Mouse (Mus musculus): ENCODE results near the gene Gm16503.
A peak's percentile ranks its signal among the peaks of the same experiment; 100 is the strongest.
"Not testable (repeated sequence)": the region's sequence is repeated elsewhere in the genome, so short reads cannot be mapped to it uniquely, and the experiment has no call there.

Gm16503 gene

DNA sequence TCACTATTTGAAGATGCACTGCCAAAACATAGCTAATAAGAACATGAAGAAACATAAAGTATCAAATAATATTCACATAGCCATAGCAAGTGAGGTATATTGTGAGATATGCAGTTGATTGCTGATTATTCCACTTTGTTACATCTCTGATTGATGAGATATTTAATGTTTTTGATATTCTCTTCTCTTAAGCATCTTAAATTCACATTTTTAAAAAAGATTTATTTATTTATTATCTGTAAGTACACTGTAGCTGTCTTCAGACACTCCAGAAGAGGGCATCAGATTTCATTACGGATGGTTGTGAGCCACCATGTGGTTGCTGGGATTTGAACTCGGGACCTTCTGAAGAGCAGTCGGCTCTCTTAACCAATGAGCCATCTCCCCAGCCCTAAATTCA lies at the start of gene Gm16503:
TSS of gene Gm16503 (plus strand) at position 301 of the 400 bp plus-strand sequence.
- not testable (repeated sequence) for DNase-seq (ENCODE audit: low spot score)

DNA sequence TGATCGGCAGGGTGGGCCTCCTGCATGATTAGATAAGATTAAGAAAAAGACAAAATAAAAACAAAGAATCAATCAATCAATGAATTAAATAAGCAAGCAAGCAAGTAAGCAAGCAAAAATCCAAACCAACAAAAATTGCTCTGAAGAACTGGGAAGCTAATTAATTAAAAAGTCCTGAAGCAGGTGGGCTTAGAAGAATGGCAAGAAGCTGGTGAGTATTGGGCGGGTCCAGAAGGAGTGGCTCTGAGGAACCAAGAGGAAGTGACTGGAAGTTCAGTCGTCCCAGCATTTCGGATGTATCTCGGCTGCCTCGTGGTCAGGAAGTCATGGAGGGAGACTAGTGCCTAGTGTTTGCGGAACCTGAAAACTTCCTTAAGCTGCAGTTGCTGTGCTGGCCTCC lies 47.9 kb upstream of the Gm16503 start, which contains the start of gene Zfp982:
TSS of gene Zfp982 (plus strand) at position 301 of the 400 bp plus-strand sequence.
- DNase-seq (ENCODE audit: low spot score) = not testable (repeated sequence)

DNA sequence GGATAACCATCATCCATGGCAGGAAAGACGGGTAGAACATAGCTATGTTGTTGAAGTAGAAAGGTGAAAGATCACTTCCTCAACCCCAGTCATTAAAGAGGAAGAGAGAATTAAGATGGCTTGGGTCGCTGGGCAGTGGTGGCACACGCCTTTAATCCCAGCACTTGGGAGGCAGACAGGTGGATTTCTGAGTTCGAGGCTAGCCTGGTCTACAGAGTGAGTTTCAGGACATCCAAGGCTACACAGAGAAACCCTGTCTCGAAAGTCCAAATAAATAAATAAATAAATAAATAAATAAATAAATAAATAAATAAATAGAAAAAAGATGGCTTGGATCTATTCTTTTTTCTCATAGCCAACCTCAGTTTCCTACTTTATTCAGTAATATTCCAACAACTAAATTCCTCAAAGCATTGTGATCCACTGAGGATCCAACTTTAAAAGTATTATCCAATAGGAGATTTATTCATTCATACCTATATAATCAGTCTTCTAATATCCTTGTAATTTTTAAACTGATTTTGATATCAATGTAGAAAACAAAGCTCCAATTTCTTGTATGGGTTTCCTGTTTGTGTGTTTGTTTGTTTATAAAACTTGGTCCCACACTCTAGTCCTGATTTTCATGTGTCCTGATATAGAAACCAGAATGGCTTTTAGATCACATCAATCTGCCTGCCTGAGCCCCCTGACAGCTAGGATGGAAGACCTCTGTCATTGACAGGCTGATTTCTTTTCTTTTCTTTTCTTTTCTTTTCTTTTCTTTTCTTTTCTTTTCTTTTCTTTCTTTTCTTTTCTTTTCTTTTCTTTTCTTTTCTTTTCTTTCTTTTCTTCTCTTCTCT lies 41.0 kb upstream of the Gm16503 start:
- not testable (repeated sequence) for DNase-seq (ENCODE audit: low spot score)

DNA sequence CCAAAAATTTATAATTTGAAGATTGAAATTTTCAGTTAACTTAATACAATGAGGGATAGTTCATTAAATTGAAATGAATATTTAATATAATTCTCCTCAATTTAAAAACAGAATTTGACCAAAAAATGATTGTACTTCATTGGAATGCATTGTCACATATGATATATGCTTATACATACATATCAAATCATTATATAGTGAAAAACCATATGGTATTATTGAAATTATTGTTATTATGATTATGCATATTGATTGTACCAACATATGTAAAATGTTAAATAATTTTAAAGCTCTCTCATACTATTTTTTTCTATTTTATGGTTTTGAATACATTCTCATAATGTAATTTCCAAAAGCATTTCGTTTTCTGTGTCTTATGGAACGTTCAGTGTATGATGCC lies 30.8 kb upstream of the Gm16503 start:
- DNase-seq (ENCODE audit: low spot score) = no peak

DNA sequence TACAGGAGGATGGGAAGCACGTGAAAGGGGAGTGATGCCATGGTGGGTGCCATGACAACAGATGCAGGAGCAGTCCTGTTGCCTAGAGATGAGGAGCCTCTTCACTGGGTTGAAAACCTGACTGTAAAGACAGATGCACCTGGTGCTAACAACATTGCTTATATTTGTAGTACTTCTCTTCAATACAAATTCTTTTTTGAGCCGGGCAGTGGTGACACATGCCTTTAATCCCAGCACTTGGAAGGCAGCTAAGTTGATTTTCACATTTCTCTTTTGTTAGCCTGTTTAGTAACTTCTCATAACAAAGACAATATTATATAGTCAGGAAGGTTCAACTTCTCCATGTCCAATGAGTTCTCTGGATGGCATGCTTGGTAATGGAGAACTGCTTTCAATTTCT lies 21.0 kb upstream of the Gm16503 start:
- DNase-seq (ENCODE audit: low spot score) = no peak

DNA sequence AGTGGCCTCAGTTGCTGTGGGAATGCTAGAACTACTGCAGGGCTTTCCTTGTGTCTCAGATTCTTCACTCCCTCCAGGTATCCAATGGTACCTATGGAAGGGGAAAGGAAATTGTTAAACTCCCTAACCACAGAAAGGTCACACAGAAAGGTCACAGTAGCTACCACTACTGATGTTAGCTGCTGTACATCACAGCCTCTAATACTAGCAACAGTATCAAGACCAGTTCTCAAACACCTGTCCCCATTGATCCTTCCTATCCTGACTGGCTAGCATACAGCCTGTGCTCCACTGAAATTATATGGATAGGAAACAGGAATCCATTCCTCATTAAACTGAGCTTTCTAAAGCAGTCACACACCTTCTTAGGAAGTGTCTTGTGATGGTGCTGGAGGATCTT lies 19.9 kb upstream of the Gm16503 start:
- no peak for DNase-seq (ENCODE audit: low spot score)

DNA sequence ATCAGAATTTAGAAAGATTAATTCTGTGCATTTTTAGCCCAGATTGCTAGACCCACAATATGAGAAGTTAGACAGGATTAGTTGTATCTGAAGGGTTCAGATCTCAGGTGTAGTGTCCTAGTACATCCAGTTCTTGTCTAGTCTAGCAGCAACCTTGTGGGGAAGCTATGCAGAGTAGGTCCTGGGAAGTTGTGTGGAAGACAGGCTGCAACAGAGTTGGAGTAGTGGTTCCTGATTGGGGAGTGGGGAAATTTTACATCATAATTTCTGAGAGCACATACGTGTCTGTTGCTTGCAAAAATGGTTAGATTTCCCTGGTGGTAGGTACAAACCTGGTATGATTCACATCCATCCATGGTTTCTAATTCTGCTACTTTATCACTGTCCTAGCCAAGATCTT lies 14.9 kb upstream of the Gm16503 start:
- DNase-seq (ENCODE audit: low spot score) = no peak

DNA sequence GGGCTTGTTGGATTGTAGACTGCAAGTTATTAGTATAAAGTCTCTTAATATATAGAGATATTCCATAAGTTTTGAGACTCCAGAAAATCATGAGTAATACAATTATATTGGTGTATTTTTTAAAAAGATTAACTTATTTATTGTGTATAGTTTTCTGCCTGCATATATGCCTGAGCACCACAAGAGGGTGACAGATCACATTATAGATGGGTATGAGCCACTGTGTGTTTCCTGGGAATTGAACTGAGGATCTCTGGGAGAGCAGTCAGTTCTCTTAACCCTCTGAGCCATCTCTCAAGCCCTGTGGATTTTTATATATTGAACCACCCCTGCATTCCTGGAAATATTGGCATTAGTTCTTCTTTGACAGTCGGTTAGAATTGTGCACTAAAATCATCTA lies 9.7 kb upstream of the Gm16503 start:
- DNase-seq (ENCODE audit: low spot score) = no peak

DNA sequence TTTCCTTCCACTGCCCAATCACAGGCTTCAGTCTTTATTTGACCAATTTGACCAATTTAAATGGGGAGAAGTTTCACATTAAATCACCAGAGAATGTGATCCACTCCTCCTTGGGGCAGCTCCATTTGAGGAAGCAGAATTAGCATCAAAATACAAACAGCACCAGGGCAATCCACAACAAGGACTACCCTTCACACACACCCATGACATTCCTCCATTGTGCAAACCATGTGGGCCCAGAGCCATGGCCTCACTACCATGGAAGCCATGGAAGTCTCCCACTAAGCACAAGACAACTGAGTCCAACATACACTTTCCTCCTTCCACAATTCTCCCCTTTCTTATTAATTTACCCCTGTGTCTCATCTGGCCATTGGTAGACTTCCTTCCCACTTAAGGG lies 4.1 kb upstream of the Gm16503 start:
- not testable (repeated sequence) for DNase-seq (ENCODE audit: low spot score)

DNA sequence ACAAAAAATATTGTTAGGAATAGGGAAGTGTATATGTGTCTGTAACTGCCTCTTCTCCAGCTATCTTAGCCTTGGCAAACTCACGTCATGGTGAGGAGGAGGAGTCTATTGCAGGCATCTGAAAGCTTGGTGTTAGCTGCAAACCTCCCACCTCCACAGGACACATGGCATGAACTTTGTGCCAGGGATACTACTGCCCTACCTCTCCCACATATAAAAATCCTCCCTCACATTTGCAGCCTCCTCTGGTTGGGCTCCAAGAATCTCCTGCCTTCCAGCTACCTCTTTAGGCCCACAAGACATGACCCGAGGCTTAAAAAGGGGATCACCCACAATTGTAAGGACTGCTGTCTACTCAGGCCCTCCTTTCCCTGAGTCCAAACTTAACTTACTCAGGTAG lies 2.3 kb upstream of the Gm16503 start:
- no peak for DNase-seq (ENCODE audit: low spot score)

DNA sequence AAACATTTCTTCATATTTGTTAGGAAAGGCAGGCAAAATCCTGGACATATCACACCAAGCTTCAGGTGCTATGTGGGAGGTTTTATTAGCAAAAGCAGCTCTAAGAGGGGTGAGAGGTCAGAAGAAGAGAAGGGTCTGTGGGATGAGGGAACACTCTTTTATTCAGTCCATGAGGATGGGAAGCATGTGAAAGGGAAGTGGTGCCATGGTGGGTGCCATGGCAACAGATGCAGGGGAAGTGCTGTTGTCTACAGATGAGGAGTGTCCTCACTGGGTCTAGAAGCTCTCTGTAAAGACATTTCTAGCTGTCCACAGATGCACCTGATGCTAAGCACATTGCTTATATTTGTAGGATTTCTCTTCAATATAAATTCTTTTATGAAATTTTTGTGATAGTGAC lies 1.1 kb downstream of the Gm16503 start:
- DNase-seq (ENCODE audit: low spot score) = no peak

DNA sequence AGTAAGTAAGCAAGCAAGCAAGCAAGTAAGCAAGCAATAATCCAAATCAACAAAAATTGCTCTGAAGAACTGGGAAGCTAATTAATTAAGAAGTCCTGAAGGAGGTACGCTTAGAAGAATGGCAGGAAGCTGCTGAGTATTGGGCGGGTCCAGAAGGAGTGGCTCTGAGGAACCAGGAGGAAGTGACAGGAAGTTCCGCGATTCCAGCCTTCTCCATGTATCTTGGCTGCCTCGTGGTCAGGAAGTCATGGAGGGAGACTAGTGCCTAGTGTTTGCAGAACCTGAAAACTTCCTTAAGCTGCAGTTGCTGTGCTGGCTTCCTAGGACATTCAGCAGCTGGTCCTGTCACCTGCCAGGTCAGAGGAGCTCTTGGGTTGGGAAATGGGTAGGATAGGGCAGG lies 13.1 kb downstream of the Gm16503 start, which contains the start of gene Zfp985:
TSS of gene Zfp985 (plus strand) at position 207 of the 400 bp plus-strand sequence.
- DNase-seq (ENCODE audit: low spot score) = peak; percentile 48

DNA sequence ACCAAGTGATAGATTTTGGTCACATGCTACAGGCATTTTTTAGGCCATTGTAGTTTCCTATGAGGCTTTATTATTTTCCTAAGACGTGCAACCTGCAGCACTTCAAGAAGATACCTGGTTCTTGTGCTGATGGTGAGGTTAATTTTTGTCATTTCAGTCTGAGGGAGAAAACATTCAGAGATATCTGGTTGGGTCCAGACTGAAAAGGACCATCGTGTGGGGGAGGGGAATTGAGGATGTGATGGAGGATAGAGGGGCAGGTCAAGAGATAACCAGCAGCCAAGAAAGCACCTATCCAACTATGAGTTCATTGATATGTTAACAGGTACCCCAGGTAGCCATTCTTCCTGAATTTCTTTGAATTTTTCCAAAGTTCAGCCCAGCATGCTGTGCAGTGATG lies 14.3 kb downstream of the Gm16503 start:
- DNase-seq (ENCODE audit: low spot score) = not testable (repeated sequence)

DNA sequence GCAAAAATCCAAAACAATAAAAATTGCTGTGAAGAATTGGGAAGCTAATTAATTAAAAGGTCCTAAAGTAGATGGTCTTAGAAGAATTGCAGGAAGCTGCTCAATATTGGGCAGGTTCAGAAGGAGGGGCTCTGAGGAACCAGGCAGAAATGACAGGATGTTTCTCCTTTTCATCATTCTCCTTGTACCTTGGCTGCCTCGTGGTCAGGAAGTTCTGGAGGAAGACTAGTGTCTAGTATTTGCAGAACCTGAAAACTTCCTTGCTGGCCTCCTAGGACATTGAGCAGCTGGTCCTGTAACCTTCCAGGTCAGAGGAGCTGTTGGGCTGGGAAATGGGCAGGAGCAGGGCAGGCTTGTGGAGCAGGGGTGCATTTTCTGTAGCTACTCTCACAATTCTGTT lies 16.9 kb downstream of the Gm16503 start:
- DNase-seq (ENCODE audit: low spot score) = not testable (repeated sequence)

DNA sequence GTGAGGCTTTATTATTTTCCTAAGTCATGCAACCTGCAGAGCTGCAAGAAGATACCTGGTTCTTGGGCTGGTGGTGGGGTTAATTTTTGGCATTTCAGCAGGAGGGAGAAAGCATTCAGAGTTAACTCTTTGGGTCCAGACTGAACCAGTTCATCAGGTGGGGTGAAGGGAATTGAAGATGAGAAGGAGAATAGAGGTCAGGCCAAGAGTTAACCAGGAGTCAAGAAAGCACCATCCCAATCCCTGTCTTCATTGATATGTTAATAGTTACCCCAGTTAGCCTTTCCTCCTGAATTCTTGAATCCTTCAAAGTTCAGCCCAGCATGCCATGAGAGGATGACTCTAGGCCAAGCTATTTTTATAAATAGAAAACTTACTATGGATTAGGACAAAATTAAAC lies 18.0 kb downstream of the Gm16503 start:
- not testable (repeated sequence) for DNase-seq (ENCODE audit: low spot score)

DNA sequence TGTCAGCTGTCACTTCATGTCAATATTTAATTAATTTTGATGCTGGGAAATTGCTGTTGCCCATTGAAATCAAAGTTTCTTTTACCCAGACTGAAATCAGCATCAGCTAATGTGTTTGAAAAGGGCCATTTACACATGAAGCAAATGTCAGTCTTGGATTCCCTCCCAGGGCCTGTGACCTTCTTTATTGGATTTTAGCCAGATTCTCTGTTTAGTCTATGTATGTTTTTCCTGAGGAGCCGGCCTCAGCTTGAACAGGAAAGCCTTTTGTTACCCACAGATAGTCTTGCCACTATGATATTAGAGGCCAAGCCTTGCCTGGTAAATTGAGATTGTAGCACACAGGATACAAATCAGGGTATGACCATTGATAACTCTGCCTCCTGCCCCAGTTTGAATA lies 19.1 kb downstream of the Gm16503 start:
- DNase-seq (ENCODE audit: low spot score) = peak; percentile 30

DNA sequence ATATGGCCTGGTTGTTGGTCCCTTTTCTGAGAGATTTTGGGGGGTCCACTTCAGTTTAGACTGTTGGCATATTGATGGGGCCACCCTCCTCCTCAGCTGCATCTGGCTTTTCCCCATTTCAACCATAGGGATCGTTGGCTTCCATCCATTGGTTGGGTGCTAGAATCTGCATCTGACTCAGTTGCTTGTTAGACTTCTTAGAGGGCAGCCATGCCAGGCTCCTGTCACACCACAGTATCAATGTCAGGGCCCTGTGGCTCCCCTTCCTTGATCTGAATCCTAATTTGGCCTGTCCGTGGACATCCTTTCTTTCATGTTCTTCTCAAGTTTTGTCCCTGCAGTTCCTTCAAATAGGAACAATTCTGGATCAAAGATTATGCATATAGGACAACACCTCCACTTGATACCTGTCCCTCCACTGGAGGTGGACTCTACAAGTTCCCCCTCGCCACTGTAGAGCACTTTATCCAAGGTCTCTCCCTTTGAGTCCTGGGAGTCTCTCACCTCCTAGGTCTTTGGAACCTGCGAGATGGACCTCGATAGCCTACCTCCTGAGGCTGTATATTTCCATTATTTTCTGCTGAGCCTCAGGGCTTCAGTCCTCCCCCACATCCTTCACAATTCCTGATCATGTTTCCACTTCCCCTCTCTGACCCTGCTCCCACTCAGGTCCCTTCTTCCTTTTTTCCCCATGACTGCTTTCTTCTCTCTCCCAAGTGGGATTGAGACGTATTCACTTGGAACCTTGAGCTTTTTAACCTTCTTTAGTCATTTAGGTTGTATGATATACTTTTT lies 25.6 kb downstream of the Gm16503 start:
- DNase-seq (ENCODE audit: low spot score) = no peak

DNA sequence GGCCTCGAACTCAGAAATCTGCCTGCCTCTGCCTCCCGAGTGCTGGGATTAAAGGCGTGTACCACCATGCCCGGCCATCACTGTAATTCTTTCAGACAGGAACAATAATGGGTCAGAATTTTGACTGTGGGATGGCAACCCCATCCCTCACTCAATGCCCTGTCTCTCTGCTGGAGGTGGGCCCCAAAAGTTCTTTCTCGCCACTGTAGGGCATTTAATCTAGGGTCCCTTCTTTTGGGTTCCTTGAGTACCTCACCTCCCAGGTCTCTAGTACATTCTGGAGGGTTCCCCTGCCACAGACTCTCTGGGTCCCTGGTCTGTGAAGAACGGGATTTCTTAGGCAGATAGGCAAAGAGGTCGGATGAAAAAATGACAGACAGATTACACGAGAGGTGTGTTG lies 31.1 kb downstream of the Gm16503 start:
- not testable (repeated sequence) for DNase-seq (ENCODE audit: low spot score)

DNA sequence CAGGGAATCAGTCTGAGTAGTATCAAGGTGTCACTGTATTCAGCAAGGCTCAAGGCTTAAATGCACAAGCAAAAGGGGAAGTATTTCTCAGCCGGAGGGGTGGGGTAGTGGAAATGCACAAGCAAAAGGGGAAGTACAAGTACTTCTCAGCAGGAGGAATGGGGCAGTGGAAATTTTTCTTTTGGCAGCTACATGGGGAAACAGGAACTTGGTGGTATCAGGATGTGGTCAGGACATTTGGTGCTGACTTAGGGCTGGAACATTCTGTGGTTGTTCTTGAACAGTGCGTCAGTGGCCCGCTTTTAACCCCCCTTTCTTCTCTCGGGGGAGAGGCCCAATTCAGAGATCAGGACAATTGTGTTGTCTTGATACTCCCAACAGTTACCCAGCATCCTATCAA lies 39.4 kb downstream of the Gm16503 start:
- DNase-seq (ENCODE audit: low spot score) = not testable (repeated sequence)

DNA sequence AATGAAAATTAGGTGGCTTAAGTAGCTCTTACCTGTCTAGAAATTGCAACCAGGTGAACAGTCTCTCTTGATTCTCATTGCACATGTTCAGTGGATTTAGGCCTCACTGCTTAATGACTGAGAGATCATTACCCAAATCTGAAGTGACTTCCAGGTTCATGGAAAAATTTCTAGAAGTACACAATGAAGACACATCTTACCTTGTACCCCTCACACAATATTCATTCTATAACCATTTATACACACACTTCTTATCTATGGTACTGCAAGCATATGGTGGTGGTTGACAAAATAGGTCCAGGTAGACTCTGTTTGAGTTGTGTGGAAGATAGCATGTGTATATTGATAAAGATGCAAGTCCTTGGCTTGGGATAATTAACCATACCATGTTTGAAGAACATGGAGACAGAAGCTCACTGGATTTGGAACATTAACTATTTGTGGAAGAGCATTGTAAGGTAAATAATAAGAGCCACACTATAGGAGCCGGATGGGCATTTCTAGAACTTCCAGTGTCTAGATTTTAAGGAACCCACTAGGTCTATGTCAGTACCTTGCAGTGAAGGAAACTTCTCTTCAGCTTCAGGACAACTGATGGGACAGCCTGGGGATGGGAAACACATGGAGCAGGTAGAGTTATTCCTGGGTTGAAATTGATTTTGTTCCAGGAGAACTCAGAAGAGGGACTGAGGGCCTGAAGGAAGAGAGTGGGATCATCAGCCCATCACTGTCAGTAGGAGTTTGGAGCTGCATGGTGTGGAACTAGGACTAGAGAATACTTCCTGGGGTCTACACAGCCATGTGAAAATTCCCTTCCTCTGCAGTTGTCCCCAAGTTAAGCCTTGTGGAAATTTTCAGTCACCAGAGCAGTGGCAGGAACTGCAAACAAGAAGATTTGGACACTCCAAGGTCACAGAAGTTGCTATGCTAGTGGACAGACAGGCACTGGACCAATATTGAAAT lies 46.8 kb downstream of the Gm16503 start:
- no peak for DNase-seq (ENCODE audit: low spot score)
